Mouse (Mus musculus) cerebellum, adult 9-10 months (tissue): ENCODE data around the gene Fbxo34.
"Not testable (repeated sequence)": the region's sequence is repeated elsewhere in the genome, so short reads cannot be mapped to it uniquely, and the experiment has no call there.

Experiments
- DNase-seq: peaks from one replicate; pipeline ENCODE4 v3.0.0; 2022

Gene Fbxo34

DNA sequence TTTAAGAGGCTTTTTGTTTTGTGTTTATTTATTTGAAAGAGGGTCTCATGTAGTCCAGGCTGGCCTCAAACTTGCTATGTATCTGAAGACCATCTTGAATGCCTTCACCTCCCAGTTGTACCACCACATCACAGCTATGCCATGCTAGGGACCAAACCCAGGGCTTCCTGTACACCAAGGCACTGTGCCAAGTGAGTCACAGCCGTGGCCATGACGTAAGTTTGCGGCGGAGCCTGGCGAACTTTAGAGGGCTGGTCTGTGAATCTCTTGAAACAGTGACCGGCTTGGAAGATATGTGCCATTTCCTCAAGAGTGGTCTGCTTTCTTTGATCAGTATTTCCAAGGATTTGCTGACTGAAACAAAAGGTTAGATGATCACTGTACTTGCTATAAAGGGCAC is 68.4 kb downstream of the Fbxo34 start:
- DNase-seq = peak; percentile 15

DNA sequence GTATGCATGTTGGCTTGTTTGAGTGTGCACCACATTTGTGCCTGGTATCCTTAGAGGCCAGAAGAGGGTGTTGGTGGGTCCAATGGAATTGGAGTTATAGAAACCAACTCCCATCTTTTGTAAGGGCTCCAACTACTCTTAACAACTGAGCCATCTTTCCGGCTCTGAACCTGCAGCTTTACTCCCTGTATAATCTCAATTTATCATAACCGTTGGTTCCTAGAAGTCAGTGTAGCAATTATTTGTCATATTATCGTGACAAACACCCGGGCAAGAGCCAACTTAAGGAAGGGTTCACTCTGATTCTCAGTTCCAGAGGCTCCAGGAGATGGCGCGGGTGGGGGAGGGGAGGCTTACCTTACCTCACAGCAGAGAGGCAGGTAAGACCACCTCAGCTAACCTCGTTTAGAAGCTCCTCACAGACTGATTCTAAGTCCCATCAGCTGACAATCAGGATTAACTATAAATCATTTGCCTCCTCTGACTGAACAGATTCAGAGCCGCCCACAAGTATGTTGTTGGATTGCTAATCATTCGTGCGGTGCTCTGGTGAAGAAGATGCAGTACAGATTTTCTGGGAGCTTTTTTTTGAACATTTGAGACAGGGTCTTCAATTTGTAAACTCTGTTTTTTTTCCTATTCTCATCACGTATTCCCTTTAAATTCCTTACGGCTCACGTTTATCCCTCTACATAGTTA is 70.7 kb downstream of the Fbxo34 start:
- DNase-seq = no peak

DNA sequence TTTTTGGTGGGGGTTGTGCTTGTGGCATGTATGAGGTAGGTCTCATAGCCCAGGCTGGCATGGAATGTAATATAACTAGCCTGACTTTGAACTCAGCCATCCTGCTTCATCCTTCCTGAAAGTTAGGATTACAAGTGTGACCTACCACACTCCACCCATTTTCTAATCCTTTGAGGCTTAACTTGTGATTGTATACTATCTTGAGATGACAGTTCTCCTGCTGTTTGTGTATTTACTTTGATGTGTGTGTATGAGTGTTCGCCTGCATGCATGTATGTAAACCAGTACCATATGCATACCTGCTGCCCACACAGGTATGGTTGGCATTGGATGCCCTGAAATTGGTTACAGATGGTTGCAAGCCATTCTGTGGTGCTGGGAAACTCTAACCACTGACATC is 71.4 kb downstream of the Fbxo34 start:
- DNase-seq = no peak

DNA sequence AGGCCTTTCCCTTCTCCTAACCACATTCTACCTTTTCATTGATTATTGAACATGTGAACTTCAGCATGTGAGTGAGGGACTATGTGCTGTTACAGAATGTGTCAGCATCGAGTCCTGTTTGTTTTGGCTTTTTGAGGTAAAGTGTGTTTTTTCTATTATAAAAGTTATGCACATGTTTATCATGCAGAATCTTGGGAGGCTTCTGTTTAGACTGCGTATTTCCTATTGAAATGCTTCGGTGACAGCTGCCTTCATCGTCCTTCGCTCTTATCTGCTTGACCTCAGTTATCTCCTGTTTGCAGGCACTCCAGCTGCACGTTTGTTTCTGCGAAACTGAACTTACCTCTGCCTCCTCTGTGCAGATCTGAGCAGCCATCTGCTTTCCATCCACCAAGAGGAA is 72.1 kb downstream of the Fbxo34 start:
- no peak for DNase-seq

DNA sequence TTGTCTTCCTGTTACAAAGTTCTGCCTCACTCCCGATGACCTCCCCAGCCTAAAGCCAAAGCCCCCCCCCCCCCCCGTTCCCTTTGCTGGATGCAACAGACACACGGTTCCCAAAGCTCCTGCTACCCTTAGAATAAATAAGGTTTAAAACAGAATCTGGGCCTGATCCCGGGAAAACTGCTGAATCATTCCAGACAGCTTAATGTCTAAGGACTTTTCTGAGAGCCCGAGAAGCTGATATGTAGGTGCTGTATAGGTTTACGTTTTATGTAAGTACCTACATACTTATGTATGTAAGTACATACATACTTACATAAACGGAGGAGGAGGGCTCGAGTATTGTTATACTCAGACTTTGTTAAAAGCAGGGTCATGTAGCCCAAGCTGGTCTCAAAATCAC is 75.2 kb downstream of the Fbxo34 start:
- DNase-seq = no peak

DNA sequence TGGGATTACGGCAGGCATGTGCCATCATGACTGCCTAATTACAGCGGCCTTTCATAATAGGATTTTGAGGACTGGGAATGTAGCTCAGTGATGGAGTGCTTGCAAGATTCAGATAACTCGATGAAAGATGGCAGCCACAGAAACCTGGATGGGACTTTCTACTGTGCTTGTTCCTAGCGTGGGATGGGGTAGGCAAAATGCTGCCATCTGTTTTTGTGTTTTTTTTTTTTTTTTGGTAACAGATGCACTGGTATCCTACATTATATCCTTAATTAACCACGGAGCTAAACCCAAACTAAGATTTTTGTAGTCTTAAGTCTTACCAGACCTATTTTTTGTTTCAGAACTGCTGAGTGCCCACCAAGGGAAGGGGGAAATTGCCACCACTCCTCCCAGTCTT is 75.6 kb downstream of the Fbxo34 start:
- DNase-seq = no peak

DNA sequence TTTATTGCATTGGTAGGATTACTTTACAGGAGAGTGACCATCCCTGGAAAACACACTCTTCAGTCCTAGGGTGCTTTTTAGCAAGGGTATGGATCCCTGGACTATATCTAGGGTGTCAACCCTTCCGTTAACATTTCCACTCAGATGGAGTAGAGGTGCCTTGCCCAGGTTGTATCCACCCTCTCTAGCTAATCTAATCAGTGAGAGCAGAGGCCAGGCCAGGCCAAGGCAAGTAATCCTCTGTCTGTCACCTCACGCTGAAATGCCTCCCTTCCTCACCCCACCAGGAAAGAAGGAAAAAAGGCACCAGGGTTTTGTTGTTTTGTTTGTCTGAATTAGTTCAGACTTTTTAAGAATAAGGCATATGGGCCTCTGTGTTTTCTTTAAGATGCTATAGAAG is 77.6 kb downstream of the Fbxo34 start:
- DNase-seq = no peak

DNA sequence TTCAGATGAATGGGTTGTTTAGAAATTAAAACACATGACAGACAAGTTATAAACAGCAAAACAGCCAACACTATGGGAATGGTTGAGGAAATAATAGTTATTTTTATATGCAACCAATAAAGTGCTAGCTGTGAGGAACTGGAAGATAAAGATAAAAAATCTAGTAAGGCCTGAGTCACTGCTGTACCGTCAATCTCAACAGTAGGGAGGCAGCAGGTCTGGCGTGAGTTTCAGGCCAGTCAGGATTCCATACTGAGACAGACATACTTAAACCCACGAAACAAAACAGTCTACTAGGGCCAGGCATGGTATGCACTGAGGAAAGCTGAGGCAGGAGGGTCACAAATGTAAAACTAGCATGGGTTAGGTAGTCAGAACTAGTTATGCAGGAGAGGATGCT is 78.1 kb downstream of the Fbxo34 start:
- DNase-seq = no peak

DNA sequence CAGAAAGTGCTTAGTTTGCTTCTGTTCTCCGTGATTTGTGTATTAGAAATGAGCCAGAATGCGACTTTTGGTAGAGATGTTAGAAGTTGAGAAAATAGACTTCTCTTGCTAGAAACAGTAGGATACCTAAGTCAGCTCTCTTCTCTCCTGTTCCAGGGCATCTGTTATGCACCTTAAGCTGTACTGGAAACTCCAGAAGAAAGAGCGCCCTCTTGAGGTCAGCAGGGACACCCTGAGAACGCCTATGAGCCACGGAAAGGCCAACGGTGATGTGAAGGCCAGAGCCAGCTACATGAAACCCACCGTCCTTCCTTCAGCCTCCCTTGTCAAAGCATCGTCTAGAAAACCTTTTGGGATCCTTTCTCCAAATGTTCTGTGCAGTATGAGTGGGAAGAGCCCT is 78.8 kb downstream of the Fbxo34 start:
- peak; percentile 76 for DNase-seq

DNA sequence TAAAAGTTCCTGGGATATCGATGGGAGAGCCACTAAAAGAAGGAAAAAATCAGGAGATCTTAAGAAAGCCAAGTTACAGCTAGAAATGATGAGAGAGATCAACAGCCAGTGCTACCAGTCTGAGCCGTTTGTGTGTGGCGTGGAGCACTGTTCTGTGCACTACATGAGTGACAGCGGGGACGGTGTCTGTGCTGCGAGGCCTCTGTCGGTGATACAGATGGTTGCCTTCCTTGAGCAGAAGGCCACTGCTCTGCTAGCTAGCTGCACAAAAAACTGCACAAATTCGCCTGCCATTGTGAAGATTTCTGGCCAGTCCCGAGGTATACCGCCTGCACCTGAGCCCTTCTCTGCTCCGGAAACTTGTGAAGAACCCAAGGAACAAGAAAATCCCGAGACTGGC is 79.4 kb downstream of the Fbxo34 start:
- DNase-seq = not testable (repeated sequence)

DNA sequence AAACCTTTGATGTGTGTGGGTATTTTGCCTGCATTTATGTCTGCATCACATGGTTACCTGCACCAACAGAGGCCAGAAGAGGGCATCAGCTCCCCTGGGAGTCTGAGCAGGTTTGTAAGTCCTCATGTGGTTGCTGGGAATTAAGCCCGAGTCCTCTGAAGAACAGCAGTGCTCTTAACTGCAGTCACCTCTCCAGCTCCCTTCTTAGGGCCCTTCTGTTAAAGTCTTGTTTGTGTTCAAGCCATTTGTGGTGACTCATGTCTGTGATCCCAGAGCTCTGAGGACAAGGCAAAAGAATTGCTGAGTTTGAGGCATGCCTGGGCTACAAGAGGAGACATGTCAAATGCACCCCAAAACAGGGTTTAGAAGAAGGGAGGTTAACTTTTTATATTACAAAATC is 82.3 kb downstream of the Fbxo34 start:
- DNase-seq = no peak

DNA sequence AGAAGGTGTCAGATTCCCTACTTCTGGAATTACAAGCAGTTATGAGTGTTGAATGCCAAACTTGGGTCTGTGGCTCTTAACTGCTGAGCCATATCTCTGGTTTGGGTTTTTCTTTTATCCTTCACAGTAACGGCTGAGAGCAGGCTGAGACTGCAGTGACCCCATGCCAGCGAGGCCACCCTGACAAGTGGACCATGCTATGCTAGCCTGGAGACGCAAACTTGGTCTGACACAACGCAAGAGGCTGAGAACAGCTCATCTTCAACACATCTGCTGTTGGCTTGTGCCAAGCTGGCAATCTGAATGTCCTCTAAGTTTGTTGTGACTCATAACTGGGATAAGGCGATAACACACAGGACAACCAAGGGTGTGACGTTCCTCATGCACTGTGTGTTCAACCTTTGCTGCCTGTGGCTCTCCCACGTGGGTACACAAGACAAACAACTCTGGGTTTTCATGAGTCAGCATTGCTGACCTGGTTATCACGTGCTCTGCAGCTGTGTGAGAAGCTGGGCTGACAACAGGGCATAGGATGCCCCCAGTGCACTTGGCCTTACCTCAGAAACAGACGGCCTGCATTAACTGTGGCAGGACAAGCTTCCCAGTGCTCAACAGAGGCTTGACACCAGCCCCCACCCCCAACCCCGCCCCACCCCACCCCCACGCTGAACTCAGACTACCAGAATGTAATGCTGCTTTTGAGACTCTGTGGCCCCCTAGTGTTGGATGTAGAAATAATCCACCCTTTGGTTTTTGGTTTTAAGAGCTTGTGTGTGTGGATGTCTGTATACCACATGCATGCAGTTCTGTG is 83.3 kb downstream of the Fbxo34 start:
- DNase-seq = peak; percentile 55

DNA sequence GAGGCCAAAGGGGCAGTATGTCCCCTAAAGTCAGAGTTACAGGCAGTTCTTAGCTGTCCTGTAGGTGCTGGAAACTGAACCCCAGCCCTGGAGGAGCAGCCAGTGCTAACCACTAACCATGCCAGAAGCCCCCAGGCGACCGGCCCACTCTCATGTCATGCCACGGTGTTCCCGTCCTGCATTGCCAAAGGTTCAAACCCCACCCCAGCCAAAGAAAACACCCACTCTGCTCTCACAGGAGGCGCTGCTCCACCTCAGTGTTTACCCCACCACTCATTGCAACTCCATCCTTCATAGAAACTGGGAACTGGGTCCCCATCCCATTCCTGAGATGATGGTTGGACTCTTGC is 83.9 kb downstream of the Fbxo34 start:
- DNase-seq = no peak

DNA sequence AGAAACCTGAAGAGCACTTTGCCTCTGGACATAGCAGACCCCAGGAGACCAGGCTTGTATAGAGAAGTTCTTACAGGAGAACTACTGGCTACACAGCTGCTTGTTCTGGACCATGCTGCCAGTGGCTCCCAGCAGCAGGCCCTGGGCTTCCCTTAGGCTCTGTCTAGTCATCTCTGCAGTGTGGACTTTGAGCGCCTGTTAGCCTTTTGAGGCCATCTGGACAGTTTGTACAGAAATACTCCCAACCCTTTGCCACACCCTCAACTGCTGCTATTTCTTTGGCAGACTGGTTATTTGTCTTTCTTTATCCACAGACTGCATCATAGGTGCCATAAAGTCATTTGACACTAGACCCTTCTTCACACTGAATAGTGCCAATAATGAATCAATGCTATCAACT is 84.9 kb downstream of the Fbxo34 start:
- no peak for DNase-seq

DNA sequence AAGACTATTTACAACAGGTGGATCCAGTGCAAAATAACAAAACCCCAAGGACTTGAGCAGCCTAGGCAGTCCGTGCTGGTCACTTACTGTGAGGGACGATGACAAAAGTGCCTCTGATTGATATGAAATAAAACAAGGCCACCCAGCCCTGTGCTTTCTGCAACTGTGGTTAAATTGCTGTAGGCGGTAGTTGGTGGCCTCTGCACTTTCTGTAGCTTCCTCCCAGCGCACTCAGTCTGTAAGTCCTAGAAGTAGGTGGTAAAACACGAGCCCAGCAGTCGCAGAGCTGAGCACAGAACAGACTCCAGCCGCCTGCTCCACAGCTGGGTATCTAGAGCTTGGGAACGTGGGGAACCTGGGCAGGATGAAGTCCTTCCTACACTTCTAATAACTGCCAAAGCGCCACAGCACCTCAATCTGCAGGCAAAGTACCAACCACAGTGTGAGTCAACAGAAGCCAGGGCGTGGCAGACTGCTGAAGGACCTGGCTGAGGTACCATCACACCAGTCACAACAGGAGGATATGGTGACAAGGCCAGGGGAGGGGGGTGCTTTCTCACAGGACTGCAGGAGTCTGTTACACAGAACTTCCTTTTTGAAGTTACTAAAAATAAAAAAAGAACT is 91.2 kb downstream of the Fbxo34 start:
- DNase-seq = no peak

DNA sequence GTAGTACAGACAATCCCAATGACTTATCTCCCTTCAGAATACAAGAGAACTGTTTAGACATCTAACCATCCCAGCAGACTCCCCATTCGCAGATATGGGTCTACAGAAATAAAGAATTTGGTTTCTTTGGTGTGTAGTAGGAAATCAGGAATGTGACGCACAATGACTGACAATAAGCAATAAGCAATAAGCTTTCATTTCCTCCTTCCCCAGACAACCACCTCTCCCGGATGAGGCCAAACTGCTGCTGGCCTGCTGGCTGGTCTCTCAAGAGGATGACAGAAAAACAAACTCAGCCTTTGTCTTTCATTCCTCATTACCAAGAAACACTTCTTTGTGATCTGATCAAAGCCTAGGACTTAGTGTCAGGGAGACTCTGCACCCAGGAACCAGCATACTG is 92.1 kb downstream of the Fbxo34 start:
- no peak for DNase-seq

DNA sequence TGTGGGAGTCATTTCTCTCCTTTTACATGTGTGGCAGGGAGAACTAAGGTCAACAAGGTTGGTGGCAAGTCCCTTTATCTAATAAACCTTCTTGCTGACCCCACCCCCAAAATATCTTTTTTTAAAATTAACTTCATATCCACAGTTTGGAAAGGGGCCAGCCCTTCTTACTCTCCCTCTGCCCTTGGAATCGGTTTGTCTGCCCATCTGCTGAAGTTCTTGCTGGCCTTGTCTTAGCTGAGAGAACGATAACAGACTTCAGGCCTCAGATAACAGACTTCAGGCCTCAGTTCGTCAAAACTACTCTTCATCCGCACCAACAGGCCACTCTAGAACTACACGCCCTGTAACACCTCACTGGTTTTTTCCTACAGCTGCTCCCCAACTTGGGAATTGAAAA is 94.1 kb downstream of the Fbxo34 start:
- DNase-seq = no peak

DNA sequence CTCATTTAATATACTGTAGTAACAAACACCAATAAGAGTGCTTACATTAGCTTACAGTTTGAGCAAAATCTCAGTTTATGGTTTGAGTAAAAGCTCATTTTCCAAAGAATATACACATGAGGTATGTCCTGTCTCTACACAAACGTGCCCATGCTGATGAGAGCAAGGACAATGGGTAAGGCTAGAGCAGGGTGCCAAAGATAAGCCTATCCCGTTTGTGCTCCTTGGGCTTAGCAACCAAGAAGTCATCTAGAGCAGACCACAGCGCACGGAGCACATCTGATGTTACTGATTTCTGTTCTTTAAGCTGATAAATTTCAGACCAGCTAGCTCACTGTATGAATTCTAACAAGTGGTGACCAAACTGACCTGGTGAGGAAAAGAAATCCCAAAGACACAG is 94.7 kb downstream of the Fbxo34 start:
- DNase-seq = no peak

DNA sequence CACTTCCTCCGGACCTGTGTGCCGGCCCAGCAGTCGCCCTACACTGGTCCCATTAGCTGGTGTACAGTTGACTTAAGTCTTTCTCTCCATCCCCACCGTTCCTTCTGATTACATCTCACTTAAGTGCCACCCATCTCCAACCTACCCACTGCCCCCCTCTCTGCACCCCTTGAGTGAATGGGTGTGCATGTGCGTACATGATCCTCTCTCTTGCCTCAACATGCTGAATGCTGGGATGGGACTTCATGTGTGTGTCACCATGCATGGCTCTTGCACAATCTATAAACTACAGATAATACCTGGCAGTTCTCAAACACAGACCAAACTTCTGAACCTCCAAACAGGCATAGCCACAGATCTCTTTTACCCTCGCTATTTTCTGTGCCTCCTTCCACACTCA is 101.4 kb downstream of the Fbxo34 start:
- no peak for DNase-seq

DNA sequence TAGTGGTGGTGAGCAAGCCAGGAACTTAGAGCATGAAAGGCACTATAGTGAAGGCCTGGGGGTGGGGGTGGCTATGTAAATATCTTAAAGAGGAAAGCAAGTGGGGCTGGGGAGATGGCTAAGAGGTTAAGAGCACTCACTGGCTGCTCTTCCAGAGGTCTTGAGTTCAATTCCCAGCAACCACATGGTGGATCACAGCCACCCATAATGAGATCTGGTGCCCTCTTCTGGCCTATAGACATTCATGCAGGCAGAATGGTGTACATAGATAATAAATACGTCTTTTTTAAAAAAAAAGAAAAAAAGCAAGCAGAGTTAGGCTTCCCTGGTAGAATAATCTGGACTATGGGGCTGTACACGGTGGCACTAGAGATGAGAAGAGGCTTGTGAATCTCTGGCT is 103.2 kb downstream of the Fbxo34 start:
- no peak for DNase-seq

DNA sequence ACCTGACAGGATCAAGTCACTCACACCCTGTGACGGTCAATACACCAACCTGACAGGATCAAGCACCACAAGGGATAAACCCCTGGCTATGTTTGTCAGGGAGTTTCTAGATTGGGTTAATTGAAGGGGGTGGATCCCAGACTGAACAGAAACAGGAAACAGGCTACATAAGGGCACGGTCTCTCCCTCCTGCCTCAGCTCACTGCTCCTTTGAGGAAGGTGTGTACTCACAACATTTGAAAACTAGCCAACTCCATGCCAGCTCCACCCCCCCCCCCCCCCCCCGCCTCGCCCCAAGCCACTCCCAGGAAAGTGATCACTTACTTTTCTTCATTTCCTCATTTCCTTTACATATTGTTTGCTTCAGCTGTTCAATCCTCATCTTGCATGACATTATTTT is 104.0 kb downstream of the Fbxo34 start:
- DNase-seq = no peak

DNA sequence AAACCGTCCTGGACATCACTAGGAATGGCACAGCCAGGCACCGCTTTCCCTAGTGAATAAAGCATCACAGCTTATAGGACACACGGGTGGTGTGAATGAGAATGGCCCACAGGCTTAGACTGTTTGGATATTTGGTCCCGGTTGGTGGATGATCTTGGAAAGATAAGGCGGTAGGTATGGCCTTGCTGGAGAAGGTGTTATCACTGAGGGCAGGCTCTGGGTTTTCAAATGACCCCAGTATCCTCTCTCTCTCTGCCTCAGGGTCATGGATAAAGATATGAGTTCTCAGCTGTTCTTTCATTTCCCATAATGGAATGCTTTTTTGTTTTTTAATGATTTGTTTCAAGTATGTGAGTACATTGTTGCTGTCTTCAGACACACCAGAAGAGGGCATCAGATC is 105.0 kb downstream of the Fbxo34 start:
- no peak for DNase-seq

DNA sequence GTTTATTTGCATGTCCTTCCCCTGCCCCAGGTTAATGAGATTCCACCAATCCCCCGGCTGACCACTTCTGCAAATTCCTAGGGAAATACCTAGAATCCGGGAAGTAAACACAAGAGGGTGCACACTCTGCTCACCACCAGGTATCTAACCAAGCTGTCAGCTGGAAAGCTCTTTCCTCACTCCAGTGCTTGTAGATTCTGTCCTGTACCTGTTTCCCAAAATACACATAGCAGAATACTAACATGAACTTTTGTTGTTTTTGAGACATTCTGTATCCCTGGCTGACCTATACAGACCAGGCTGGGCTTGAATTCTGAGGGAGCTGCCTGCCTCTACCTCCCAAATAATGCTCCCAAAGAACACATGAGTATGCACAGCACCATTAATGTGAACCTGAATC is 110.5 kb downstream of the Fbxo34 start:
- DNase-seq = no peak

DNA sequence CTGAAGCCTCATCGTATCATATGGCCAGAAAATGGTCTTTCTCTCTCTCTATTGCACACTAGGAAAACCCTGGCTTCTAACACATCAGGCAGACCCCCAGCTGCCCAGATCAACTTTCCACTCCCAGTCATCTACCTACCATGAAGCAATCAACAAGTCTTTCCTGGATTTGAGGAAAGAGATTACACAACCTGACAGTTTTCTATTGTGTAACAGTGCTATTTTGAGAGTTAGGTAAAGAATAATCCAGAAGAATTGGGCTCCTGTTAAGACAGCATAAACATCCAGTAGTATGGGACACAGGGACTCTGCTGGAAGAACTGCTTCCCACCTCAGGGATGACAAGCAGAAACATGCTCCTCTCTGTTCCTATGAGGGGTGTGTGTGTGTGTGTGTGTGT is 112.3 kb downstream of the Fbxo34 start:
- DNase-seq = no peak

DNA sequence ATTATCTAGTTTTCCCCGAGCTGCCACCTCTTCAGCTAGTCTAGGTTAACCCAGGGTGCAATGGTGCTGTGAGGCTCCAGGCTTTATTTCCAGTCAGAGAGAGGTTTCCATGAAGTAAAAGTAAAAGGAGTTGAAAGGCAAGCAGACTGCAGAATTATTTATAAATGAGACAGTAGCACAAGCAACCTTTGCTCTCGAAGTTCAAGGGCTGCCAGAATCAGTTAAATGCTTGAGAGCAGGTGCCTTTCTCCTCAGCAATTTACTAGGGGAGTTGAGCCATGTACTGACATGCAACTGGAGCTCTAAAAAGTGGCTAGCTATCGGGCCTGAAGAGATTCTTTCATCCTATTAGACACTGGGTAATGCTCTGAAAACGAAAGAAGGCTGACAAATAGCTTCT is 112.9 kb downstream of the Fbxo34 start:
- DNase-seq = no peak
